Mouse (Mus musculus) adrenal gland, postnatal 14 days (tissue): ENCODE results near the gene Cemip2. TPM values are rescaled to one million over a fixed set of nuclear protein-coding genes. Genes with fewer than 3 reads are reported as not detected.

ENCODE experiments used
- DNase-seq: peaks from one replicate; pipeline ENCODE4 v3.0.0; 2021; ENCODE audit warnings: mixed read lengths
- long read RNA-seq, 2 experiments: library from polyadenylated mRNA; stranded (forward); transcript quantifications; one replicate each; pipeline ENCODE4 v2.0.0; 2021
- total RNA-seq: library from RNA; stranded (reverse); gene quantifications from 2 replicates; pipeline ENCODE4 v1.2.3, GENCODE M21; 2021

The Cemip2 gene
- 25.3 and 26.3 TPM in 2 replicates for total RNA-seq
- long read RNA-seq, experiment 1, full-length matches to known transcripts: 2 of 5 reads
- long read RNA-seq, experiment 1, partial matches to known transcripts: 3 of 5 reads
- long read RNA-seq, experiment 1, other reads (novel, unspliced or antisense): 0 of 5 reads
- long read RNA-seq, experiment 2, full-length matches to known transcripts: 2 of 6 reads
- long read RNA-seq, experiment 2, partial matches to known transcripts: 2 of 6 reads
- long read RNA-seq, experiment 2, other reads (novel, unspliced or antisense): 2 of 6 reads

DNA sequence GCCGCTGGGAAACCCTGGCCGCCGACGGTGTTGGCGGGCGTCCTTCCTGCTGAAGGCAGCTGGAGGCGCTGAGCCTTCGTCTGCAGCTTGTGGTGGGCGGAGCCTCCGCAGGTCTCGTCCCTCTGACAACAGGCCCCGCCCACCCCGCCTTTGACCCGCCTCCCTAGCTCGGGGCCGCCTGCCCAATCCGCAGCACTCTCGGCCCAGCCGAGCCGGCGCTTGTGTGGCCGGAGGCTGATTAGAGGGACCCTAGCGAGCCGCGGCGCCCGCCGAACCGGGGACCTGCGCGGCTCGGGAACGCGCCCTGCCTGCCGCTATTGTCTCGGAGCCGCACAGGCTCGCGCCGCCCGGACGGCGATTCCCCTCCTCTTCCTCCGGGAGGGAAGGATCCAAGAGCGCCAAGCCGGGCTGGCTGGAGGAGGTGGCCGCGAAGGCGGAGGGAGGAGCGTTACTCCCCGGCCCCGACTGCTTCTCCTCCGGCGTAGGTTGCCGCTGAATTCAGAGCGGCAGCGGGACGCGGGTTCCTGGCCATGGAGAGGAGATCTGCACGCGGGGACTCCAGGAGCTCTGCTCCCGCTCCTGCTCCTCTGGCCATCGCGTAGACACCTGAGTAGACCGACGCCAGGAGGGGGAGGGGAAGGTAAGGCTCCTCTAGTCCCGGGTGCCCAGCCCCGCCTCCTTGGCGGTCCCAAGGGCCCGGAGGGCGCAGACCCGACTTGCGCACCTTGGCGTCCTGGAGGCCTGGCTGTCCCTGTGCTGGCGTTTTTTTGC lies at the start of gene Cemip2:
TSS of gene Cemip2 (plus strand) at position 196 of the 771 bp plus-strand sequence.
- DNase-seq: peak; percentile 99

DNA sequence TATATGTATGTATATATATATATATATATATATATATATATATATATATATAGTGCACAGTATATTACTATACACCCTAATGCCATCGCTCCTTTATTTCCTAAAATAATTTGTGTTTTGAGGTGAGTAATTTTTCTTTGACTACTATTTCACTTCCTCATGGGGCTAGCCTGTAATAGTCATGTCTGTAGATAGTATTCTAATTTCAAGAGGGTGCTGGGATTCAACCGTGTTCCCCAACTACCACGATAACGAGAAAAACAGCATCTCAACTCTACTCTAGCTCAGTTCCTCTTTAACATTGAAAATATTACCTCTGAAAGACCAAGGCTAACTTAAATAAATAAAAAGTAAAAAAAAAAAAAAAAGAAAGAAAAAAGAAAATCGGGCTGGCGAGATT lies 49.8 kb upstream of the Cemip2 start:
- DNase-seq: no peak

DNA sequence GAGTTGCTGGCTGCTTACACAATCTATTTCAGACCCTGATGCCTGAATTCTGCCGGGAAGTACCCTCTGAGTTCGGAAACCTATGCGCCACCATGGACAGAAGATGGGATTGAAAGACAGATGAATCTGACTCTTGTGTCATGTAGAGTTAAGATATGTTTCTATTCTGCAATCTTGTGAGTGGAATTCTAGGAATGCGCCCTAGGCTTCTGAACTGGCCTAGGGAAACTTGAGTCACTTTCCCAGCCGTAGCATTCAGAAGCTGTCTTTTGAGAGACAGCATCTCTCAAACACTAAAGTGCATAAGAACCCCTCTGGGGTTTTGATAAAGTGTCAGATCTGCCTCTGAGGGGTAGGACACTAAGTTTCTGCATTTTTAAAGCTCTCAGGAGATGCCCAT lies 46.3 kb upstream of the Cemip2 start:
- no peak for DNase-seq

DNA sequence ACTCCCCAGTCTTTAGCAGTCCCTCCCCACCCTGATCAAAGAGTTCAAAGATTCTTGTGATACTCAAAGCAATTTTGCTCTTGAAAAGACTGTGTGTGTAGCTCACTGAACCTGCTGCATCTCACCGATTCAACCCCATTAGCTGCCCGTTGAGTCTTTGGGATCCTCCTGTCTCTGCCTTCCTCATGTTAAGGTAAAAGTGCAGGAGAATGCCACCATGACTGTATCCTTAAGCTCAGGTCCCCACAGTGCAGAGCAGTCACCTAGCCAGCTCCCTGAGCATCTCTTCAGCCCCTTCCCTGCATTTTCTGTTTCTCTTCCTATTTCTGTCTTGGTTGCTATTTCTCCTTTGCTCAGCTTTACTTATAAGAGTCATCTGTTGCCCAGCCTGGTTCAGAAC lies 45.0 kb upstream of the Cemip2 start:
- DNase-seq: no peak

DNA sequence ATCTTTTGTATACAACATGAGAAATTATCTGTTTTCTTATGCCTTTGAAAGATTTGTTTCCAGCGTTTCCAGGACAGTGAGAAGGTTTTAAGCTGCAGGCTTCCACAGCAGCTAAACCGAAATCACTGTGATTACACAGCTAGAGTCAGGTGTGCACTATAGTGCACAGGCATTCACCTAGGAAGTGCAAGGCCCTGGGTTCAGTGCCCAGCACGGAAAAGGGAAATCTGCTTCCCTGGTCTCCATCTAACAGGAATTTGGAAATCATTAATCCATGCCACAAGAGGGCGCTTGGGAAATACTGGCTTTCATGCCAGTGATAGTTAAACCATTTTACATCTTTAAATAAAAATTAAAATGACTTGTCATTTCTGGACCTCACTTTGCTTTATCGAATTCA lies 44.0 kb upstream of the Cemip2 start:
- DNase-seq: peak; percentile 58

DNA sequence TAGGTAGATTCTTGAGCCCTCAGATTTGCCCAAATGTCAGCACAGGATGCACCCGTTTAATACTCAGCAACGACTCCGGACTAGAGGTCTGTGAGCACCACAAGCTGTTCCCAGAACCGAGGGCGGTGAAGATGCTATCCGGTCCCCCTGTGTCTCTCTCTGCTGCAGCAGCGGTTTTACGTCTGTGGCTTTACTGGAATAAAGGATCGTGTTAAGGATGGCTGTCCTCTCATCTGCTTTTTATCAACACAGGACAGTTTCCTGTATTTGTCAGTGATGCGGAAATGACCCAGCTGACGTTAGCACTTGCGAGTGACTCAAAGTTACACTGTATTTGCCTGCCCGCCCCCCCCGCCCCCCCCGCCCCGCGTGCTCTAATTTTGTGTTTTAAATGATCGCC lies 40.7 kb upstream of the Cemip2 start:
- peak; percentile 32 for DNase-seq

DNA sequence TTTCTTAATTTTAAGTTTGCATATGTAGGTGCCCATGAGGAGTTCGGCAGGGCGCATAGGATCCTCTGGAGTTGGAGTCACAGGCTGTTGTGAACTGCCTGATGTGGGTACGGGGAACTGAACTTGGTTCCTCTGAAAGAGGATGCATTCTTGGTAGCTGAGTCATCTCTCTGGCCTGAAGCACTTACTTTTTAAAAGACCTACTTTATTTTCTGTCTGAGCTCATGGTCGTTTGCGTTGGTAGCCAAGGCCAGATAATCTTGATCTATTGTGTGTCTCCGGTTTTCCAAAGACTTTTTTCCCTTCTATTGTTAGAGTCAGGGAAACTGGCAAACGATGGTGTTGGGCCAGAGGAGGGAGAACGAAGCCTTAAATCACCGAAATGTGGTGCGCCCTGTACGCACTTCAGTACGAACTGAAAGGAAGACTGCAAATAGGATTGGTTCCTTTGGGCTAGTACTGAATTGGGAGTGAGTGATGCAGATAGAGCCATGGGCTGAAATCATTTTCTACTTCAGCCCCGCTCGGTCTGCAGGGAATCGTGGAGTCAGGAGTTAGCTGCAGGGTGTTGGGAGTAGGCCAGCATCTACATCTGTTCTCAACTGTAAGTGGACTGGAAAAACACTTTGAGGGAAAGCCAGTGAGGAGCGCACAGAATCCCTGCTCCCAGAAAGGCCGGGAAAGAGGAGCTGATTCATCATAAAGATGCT lies 40.1 kb upstream of the Cemip2 start:
- peak; percentile 64 for DNase-seq

DNA sequence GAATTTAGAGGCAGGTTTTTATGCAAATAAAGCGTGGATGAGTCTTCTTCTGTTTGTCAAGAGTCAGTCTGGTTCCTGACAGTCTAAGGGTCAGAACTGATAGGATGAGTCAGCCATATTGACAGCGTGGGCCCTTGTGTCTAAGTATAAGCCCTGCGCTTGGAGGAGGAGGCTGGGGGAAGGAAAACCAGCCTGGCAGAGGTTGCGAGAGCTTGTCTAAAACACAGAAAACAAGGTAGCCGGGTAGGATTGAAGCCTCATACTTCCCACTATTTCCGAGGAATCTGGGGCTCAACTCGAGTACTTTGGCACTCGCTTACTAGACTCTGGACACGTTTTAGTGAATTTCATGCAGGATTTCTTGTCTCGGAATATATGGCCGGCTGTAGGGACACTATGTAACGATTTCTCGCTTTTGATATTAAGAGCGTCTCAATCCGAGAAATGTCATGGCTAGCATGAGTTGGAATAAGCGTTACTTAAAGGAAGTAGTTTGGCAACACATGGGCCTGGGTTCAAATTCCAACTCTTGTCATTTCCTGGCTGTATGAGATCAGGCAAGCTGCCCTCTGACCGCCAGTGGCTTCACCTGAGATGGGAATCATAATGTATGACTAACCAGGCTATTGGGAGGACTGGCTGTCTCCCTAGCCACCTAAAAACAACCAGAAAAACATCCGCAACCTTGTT lies 39.4 kb upstream of the Cemip2 start:
- DNase-seq: peak; percentile 36

DNA sequence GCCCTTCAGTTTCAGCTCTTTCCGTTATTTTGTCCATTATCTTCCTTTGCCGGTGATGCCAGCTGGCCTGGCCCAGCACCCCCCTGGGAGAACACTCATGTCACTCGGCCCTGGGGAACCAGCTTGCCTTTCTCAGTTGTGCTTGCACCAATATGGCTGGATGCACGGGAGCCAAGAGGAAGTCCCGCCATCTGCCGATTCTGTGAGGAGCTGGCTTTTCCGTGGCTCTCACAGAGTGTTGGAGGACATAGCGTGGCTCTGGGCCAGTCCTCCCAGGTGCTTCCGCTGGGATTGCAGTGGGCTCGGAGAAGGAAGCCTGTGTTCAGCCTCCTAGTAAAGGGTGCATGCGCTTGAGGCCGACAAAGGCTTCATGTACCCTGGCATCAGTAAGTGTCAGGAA lies 36.0 kb upstream of the Cemip2 start:
- no peak for DNase-seq

DNA sequence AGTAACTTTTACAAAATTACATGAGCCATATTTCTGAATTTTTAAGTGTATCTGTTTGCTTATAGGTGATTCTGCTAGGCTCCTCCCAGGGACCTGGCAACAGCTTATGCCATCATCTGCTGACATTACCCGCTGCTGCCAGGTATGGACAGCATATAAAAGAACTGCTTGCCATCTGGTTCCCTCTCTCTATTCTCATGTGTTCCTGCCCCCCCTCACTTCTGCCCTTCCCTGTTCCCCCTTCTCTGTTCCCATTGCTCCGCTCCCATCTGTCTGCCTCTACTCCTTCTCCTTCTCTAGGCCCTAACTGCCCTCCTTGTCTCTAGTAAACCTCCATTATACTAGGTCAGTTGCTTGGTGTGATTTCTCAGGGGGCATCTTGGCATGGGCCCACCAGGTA lies 32.6 kb upstream of the Cemip2 start:
- no peak for DNase-seq

DNA sequence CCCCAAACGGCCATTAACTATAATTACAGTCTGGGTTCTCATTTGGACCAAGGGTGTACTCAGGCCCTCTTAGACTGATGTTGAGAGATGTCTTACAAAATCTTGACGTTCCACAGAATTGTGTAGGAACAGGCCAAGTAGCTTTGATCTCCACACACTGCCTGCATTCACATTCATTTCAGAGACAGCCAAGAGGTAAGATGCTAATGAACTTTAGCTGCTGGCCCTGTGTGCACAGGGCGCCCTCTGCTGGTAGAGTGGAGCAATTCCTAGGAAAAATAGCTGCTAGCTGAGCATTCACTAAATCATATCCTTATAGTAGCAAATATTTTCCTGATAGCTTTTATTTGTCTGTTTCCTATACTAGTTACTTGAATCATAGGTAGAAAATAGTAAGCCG lies 30.8 kb upstream of the Cemip2 start:
- DNase-seq: peak; percentile 86

DNA sequence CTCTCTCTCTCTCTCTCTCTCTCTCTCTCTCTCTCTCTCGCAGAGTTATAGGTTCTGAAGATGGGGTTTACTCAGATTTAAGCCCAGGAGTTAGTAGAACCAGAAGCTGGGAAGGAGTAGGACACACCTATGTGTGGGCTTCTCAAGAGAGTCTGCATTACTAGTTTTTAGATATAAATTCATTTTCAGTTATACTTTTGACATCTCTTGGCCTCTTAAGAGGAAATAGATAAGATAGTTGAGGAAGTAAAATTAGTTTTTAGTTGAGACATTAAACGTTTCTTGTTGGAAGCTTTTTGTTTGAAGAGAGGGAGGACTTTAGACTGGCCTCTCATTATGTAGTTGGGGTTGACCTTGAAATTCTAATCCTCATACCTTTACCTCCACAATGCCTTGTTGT lies 28.0 kb upstream of the Cemip2 start:
- no peak for DNase-seq

DNA sequence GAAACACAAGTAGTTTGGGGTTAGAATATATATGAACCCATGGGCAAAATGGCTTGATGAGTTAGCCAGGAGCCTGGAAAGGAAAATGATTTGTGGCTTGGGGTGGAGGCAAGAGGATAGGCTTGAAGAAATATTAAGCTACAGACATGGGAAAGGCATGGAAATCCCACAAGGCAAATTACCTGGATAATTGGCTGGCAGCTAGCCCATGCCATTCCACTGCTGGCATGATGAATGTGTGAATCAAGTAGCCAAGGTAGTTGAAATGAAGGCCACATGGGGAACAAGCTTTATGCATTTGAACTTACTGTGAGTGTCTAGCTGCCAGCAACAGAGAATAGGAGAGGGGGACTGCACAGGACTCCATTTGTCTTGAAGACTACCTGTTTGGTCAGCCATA lies 16.5 kb upstream of the Cemip2 start:
- DNase-seq: no peak

DNA sequence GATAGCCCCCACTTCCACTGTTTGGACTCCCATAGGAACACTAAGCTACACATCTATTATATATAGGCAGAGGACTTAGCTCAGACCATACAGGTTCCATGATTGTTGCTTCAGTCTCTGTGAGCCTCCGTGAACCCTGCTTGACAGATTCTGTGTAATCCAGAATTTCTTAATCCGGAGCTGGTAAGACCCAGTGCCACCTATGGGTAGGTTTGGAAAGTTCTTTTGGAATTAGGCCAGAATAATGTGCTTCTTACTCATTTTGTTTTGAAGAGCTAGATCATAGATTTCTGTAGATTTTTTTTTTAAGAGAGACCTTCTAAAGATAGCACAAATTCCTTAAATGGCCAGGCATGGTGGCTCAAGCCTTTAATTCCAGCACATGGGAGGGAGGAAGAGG lies 14.1 kb upstream of the Cemip2 start:
- DNase-seq: no peak

DNA sequence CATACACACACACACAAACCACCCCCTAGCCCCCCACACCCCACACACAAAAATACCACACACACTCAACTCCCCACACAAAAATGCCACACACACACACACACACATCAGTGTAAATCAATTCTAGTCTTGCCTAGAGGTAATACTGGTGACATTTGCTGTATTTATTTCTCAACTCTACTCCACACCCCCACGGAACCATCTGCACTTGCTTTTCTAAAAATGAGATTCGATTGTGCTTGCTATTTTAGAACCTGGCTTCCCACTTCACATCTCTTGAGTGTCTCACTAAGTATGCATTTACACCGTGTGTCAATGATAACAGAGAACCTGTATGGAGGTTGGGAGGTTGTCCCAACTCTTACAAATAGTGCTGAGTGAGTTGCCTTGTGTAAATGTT lies 13.4 kb upstream of the Cemip2 start:
- no peak for DNase-seq

DNA sequence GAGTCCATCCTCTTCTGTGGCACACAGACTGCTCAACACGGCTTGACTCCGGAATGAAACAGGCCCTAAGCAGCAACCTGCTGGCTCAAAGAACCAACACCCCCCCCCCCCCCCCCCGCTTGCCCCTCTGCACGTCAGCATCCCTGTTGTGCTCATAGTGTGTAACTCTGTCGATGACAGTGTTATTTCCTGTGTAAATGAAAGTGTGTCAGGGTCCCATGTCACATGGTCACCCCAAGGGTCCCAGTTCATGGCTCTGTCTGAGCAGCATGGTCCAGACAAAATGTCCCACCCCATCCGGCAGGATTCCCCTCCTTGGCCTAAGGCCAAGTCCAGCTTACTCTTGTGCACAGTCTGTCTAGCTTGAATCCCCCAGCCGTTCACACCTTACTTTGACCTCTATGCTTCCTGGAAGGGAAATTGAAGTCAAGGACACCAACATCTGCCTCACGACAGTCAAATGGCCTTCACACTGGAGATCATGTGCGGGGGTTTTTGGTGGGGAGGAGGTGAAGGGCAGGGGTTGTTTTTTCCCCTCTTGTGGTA lies 10.6 kb upstream of the Cemip2 start:
- peak; percentile 59 for DNase-seq

DNA sequence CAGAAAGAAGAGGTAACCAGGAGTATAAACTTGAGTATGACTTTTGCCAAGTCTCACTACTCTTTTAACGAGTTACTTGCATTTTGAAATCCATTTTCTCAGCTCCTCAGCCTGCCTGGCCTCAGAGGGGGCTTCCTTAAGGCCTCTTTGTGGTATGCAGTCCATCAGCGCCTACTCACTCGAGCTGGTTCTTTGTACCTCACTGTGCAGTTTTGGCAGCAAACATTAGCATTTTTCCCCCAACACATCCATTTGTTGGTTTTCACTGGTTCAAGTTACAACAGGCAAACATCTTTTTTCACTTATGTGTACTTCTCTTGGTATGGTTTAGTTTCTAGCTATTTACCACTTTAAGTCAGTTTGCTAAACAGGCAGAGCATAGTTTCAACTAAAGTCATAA lies 8.3 kb upstream of the Cemip2 start:
- no peak for DNase-seq

DNA sequence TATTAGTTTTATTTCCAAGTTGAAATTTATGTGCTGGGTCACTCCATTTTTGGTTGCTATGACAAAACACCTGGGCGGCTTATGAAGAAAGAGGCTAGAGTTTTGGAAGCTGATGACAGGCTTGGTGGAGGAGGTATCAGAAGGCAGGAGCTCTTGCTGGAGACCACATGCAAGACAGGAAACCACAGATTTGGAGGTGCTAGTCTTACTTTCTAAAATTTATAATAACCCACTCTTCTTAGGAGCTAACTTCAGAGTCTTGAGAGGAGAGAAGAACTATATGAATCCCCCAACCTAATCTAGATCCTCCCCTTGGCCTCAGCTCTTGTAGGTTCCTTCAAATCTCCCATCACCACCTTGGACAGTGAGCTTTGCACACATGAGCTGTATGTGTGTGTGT lies 6.6 kb upstream of the Cemip2 start:
- DNase-seq: no peak

DNA sequence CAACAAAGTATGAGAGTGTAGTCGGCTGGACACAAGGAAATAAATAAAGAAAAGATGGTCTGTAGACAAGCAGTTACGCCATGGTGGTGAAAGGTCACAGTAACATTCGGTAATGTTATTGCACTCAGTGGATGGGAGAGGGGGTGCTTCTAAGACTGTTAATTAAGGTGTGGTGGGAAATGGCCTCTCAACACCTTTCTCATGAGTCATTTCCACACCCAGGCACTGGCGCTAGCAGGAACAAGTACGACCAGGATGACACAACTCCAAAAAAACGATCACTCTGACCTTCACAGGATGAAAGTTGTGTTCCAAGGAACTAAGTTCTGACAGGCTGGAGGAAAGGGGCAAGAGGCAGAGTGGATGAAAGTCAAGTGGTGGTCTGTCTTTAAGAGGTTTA lies 4.5 kb upstream of the Cemip2 start:
- DNase-seq: no peak

DNA sequence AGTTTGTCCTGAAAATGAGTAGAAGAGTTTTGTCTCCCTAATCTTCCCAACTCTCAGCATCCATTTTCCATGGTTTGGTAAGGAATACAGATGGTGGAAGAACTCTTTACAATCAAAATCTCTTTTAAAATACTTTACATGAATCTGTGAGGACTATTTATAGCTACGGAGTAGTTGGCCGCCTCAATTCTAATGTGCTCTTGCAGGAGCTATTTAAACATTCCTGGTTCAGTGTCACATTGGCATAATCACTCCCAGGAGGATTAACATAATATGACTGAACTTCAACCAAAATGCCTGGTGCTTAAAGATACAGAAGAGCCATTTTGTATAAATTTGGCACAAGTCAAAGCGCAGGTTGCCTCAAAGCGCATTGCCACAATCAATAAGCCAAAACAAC lies 2.5 kb upstream of the Cemip2 start:
- no peak for DNase-seq

DNA sequence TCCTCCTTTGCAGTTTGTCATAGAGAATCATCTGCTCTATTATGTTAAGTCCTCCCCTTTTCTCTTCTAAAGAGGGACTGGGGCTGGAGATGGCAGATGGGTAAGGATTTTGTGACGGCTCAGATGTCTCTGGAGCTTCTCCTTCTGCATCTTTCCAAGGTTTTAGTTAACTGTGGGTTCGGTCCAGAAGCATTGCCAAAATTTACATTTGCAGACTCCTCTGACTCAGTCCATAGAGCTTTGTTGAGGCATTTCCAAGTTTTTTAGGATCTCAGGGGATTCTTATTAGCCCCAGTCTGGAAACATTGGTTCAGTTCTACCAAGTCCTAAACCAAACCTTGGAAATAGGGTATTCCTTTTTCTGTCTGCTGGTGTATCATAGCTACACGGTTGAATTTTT lies 1.5 kb upstream of the Cemip2 start:
- no peak for DNase-seq

DNA sequence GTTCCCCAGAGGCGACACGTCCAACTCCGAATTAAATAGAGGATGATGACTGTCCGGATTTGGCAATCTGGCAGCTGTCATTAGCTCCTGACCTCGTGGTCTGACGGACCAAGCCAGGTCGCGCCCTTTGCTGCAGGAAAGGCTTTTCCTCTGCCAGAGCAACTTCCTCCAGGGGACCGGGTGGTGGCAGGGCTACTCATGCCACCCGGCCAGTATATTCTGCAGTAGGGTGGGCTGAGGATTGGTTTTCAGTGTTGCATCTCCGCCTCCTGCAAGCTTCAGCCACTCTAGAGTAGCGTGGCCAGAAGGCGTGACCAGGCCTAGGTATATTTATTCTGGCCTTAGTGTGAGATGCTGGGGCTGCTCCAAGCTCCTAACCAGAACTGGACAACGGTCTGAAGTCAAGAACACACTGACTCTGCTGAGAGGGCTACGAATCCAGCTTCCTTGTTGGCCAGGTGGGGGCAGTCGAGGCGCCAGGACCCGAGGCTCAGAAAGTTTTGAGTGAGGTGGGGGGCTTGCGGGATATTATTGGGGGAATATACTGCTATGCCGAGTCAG lies 891 bp upstream of the Cemip2 start:
- peak; percentile 77 for DNase-seq
